Comparison of ENCODE assay signal across 14 mouse cellular contexts in genomic region chr11:54972049-54972723, GRCm38 (mm10). TPM values are rescaled to one million over a fixed set of nuclear protein-coding genes. Genes with fewer than 3 reads are reported as not detected.
DNase-seq lines count a peak whose midpoint lies in the region; ATAC-seq lines count a peak whose summit lies in the region.
"Had no signal": no experiment of that assay in that cellular context is flagged by ENCODE, and none has a peak within 500 bp of the region (broad histone marks: within the 10 kb centered on the region; RNA-seq: fewer than 3 reads in every experiment).

No protein-coding gene starts in this region.

- no peak overlapping the region for H3K27ac ChIP-seq in embryonic facial prominence, embryonic 10.5 days (replicated peaks)
- H3K27ac ChIP-seq: layer of hippocampus, adult 2 months; limb, embryonic 13.5 days had no signal

- no peaks in the 10 kb centered on the region for H3K36me3 ChIP-seq in embryonic facial prominence, embryonic 10.5 days (replicated peaks)
- H3K36me3 ChIP-seq: G1E; limb, embryonic 13.5 days had no signal

- H3K27me3 ChIP-seq in embryonic facial prominence, embryonic 10.5 days (replicated peaks; ENCODE audit: low read depth, poor library complexity, severe bottlenecking) = no peaks in the 10 kb centered on the region
- H3K27me3 ChIP-seq: limb, embryonic 13.5 days had no signal

- ATAC-seq in megakaryocyte, adult 5-6 weeks (ENCODE audit: poor library complexity, severe bottlenecking) = peak; percentile 70

- H3K4me1 ChIP-seq in embryonic facial prominence, embryonic 10.5 days = peaks cover 21% of the 10 kb centered on the region

- DNase-seq in lung, postnatal 36 days = peak; percentile 38
- DNase-seq in lung, postnatal 25 days (ENCODE audit: low spot score) = no peak
- peak; percentile 21 for DNase-seq in ZHBTc4 (ENCODE audit: low read depth, low spot score)
- DNase-seq in thymus, postnatal 25 days = peak; percentile 46
- DNase-seq in embryonic facial prominence, embryonic 10.5 days (ENCODE audit: low spot score) = no peak
- no peak for DNase-seq in lung, postnatal 4 days
- DNase-seq in layer of hippocampus, postnatal 25 days (ENCODE audit: extremely low spot score in 1 of 2, low spot score in 1 of 2) = no peak
- DNase-seq: adrenal gland, postnatal 14 days; lung, postnatal 14 days; right cerebral cortex, postnatal 4 days had no signal

- WGBS in embryonic facial prominence, embryonic 10.5 days = 60% methylated on average over 4 of the region's 4 CpGs

- H3K4me3 ChIP-seq in embryonic facial prominence, embryonic 10.5 days = no peak overlapping the region
- H3K4me3 ChIP-seq: layer of hippocampus, adult 2 months; limb, embryonic 13.5 days had no signal

- no peaks in the 10 kb centered on the region for H3K9me3 ChIP-seq in embryonic facial prominence, embryonic 10.5 days
- H3K9me3 ChIP-seq: G1E; limb, embryonic 13.5 days had no signal

RNA-seq across cellular contexts. Expression of gene Tnip1, which starts 9.5 kb away (rescaled TPM):
- 28.3 and 32.6 TPM in 2 replicates for total RNA-seq in megakaryocyte, adult 5-6 weeks (2015)
- total RNA-seq in megakaryocyte, adult 5-6 weeks (2017) = 26.7 and 47.2 TPM in 2 replicates
- polyA plus RNA-seq in embryonic facial prominence, embryonic 10.5 days (2016; fragmentation: Nextera tagmentation; extraction: Ambion mirVana) = 11.7 and 11.9 TPM in 2 replicates
- 10 to 100 TPM; 33.1 to 38.0 TPM for total RNA-seq in layer of hippocampus, postnatal 25 days (2021)

Comparison
In these comparisons a context has a peak if more than half of its experiments do, and no peak if none do; other contexts are left out.
1. DNase-seq: peak in lung, postnatal 36 days (single experiment), ZHBTc4 (single experiment) and thymus, postnatal 25 days (single experiment); none in lung, postnatal 25 days (single experiment), embryonic facial prominence, embryonic 10.5 days (single experiment), lung, postnatal 4 days (0 of 2) and layer of hippocampus, postnatal 25 days (0 of 2).